Mouse (Mus musculus): ENCODE results near the gene Cfap161. TPM values are rescaled to one million over a fixed set of nuclear protein-coding genes. Genes with fewer than 3 reads are reported as not detected.
A peak's percentile ranks its signal among the peaks of the same experiment; 100 is the strongest.

Gene Cfap161
- polyA plus RNA-seq, 1 experiment: not detected

DNA sequence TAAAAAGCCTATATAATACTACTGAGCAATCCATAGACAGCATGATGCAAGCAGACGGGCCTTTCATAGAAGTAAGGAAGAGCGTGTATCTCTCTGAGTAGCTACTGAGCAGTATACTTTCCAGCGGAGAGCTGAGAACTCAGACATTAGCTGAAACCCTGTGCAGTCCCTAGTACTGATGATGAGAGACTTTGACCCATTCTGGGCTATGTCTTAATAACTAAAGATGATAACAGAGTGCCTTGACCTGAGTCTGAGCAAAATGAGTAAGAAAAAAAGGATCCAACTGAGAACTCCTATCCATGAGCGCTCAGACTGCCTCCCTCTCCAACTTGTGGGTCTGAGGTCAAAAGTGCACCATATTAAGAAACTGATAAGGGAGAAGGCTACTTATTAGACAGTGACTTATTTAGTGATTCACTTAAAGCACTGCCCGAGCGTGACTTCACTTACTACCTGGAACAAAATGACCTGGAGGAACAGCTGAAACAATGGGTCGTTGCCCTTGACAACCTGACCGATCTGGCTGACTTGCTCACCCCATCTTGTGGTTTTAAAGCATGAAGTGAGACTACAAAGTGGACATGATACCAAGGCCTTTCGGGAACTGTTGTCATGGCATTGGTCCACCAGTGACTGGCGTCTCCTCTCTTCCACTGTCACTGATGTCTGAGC is 32.9 kb upstream of the Cfap161 start:
- TF ChIP-seq EP300 (IDR thresholded peaks at IDR 0.05; ENCODE audit: insufficient read depth, low read depth, low read length) (no peak), POLR2A (IDR thresholded peaks at IDR 0.05; ENCODE audit: insufficient read depth, low read length) (no peak), CTCF (IDR thresholded peaks at IDR 0.05; ENCODE audit: low read depth, low read length) (no peak)
- Histone ChIP-seq H3K9me3 (replicated peaks; ENCODE audit: control insufficient read depth, insufficient read depth, low read length, poor library complexity, severe bottlenecking) (no peaks in the 10 kb centered on the region), H3K27ac (ENCODE audit: insufficient read depth, low read length) (no peak overlapping the region), H3K9ac (ENCODE audit: low read depth, poor library complexity, severe bottlenecking) (no peak overlapping the region), H3K27me3 (ENCODE audit: control insufficient read depth, insufficient read depth, low read length, poor library complexity, severe bottlenecking) (no peaks in the 10 kb centered on the region), H3K36me3 (ENCODE audit: control insufficient read depth, insufficient read depth, low read length, poor library complexity, severe bottlenecking) (no peaks in the 10 kb centered on the region), H3K4me3 (ENCODE audit: low read depth, low read length) (no peak overlapping the region), H3K4me1 (ENCODE audit: control insufficient read depth, insufficient read depth, low read length) (no peaks in the 10 kb centered on the region)

DNA sequence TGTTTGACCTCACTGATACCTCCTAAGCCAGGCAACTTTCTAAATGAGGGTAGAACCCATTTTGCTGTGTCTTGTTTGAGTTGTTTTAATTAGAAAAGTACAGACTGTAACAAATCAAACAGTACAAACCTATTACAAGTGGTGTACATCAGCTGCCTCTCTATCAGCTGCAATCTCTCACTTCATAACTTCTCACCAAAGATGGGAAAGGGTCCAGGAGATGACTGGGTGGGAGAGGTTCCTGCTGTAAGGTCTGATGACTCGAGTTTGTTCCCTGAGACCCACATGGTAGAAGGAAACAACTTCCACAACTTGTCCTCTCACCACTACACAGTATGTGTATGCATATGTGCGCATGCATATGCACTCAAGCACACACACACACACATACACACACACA is 32.1 kb upstream of the Cfap161 start:
- TF ChIP-seq POLR2A (IDR thresholded peaks at IDR 0.05; ENCODE audit: insufficient read depth, low read length) (no peak), EP300 (IDR thresholded peaks at IDR 0.05; ENCODE audit: insufficient read depth, low read depth, low read length) (no peak), CTCF (IDR thresholded peaks at IDR 0.05; ENCODE audit: low read depth, low read length) (no peak)
- no peaks in the 10 kb centered on the region for H3K36me3 ChIP-seq (ENCODE audit: control insufficient read depth, insufficient read depth, low read length, poor library complexity, severe bottlenecking)
- no peaks in the 10 kb centered on the region for H3K27me3 ChIP-seq (ENCODE audit: control insufficient read depth, insufficient read depth, low read length, poor library complexity, severe bottlenecking)
- no peak overlapping the region for H3K4me3 ChIP-seq (ENCODE audit: low read depth, low read length)
- no peak overlapping the region for H3K9ac ChIP-seq (ENCODE audit: low read depth, poor library complexity, severe bottlenecking)
- no peaks in the 10 kb centered on the region for H3K4me1 ChIP-seq (ENCODE audit: control insufficient read depth, insufficient read depth, low read length)
- no peaks in the 10 kb centered on the region for H3K9me3 ChIP-seq (replicated peaks; ENCODE audit: control insufficient read depth, insufficient read depth, low read length, poor library complexity, severe bottlenecking)
- H3K27ac ChIP-seq (ENCODE audit: insufficient read depth, low read length): no peak overlapping the region

GRCm38 (mm10) chr7:83821951-83822350 is 27.3 kb upstream of the Cfap161 start:
- no peak for TF ChIP-seq POLR2A (IDR thresholded peaks at IDR 0.05; ENCODE audit: insufficient read depth, low read length)
- no peak for TF ChIP-seq CTCF (IDR thresholded peaks at IDR 0.05; ENCODE audit: low read depth, low read length)
- no peak for TF ChIP-seq EP300 (IDR thresholded peaks at IDR 0.05; ENCODE audit: insufficient read depth, low read depth, low read length)
- Histone ChIP-seq H3K27me3 (ENCODE audit: control insufficient read depth, insufficient read depth, low read length, poor library complexity, severe bottlenecking) (no peaks in the 10 kb centered on the region), H3K4me3 (ENCODE audit: low read depth, low read length) (no peak overlapping the region), H3K9me3 (replicated peaks; ENCODE audit: control insufficient read depth, insufficient read depth, low read length, poor library complexity, severe bottlenecking) (no peaks in the 10 kb centered on the region), H3K27ac (ENCODE audit: insufficient read depth, low read length) (no peak overlapping the region), H3K4me1 (ENCODE audit: control insufficient read depth, insufficient read depth, low read length) (no peaks in the 10 kb centered on the region), H3K9ac (ENCODE audit: low read depth, poor library complexity, severe bottlenecking) (no peak overlapping the region), H3K36me3 (ENCODE audit: control insufficient read depth, insufficient read depth, low read length, poor library complexity, severe bottlenecking) (no peaks in the 10 kb centered on the region)

- Histone ChIP-seq H3K36me3 (ENCODE audit: control insufficient read depth, insufficient read depth, low read length, poor library complexity, severe bottlenecking) (no peaks in the 10 kb centered on the region), H3K4me1 (ENCODE audit: control insufficient read depth, insufficient read depth, low read length) (peaks cover 4% of the 10 kb centered on the region), H3K27ac (ENCODE audit: insufficient read depth, low read length) (no peak overlapping the region)
These were observed 22.2 kb upstream of the Cfap161 start for GRCm38 (mm10) chr7:83816886-83817285.

DNA sequence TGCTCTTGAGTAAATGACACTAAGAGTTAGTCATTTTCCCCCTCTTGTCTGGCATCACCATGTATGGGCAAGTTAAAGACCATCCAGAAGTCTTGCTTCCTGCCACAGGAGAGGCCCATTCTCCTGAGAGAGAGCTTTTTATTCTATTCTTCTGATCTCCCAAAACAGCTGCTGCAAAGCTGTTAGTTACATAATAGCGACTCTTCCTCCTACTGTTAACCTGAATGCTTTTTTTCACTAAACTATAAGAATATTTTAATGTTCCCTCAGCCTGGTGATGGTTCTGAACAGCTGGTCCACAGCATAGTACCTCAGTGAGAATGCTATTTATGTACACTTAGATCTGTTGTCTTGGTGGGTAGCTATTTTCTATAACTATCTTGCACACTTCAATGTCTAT is 21.0 kb upstream of the Cfap161 start:
- no peak overlapping the region for H3K27ac ChIP-seq (ENCODE audit: insufficient read depth, low read length)
- peaks cover 6% of the 10 kb centered on the region for H3K4me1 ChIP-seq (ENCODE audit: control insufficient read depth, insufficient read depth, low read length)

More at GRCm38 (mm10) chr7:83816886-83817285, 22.2 kb upstream of the Cfap161 start:
- H3K9me3 ChIP-seq (replicated peaks; ENCODE audit: control insufficient read depth, insufficient read depth, low read length, poor library complexity, severe bottlenecking): no peaks in the 10 kb centered on the region
- TF ChIP-seq CTCF (IDR thresholded peaks at IDR 0.05; ENCODE audit: low read depth, low read length) (no peak), POLR2A (IDR thresholded peaks at IDR 0.05; ENCODE audit: insufficient read depth, low read length) (no peak), EP300 (IDR thresholded peaks at IDR 0.05; ENCODE audit: insufficient read depth, low read depth, low read length) (no peak)
- no peaks in the 10 kb centered on the region for H3K27me3 ChIP-seq (ENCODE audit: control insufficient read depth, insufficient read depth, low read length, poor library complexity, severe bottlenecking)
- no peak overlapping the region for H3K4me3 ChIP-seq (ENCODE audit: low read depth, low read length)
- no peak overlapping the region for H3K9ac ChIP-seq (ENCODE audit: low read depth, poor library complexity, severe bottlenecking)

DNA sequence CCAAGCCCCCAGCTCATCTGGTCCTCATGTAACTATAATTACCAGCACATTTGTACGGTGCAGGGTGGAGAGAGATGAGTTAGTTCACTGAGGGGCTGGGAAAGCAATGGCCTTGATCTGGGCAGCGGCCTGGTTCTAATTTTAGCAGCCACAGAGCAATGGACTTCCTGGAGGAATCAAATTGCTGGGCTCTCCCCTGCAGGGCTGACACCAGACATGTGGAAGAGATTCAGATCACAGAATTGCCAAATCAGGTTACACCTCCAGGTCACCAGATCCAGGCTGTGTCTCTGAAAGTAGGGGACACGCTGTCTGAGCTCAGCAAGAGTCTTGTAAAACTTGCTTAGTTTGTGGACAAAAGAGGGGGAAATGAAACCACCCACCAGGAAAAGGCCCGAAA is 19.3 kb upstream of the Cfap161 start:
- Histone ChIP-seq H3K27ac (ENCODE audit: insufficient read depth, low read length) (no peak overlapping the region), H3K9me3 (replicated peaks; ENCODE audit: control insufficient read depth, insufficient read depth, low read length, poor library complexity, severe bottlenecking) (no peaks in the 10 kb centered on the region), H3K4me3 (ENCODE audit: low read depth, low read length) (no peak overlapping the region), H3K9ac (ENCODE audit: low read depth, poor library complexity, severe bottlenecking) (no peak overlapping the region), H3K4me1 (ENCODE audit: control insufficient read depth, insufficient read depth, low read length) (peaks cover 10% of the 10 kb centered on the region), H3K27me3 (ENCODE audit: control insufficient read depth, insufficient read depth, low read length, poor library complexity, severe bottlenecking) (no peaks in the 10 kb centered on the region), H3K36me3 (ENCODE audit: control insufficient read depth, insufficient read depth, low read length, poor library complexity, severe bottlenecking) (no peaks in the 10 kb centered on the region)
- TF ChIP-seq POLR2A (IDR thresholded peaks at IDR 0.05; ENCODE audit: insufficient read depth, low read length): no peak
- 0 out of 2 replicates have a peak, but pooled peaks have one; percentile 29 for TF ChIP-seq EP300 (IDR thresholded peaks at IDR 0.05; ENCODE audit: insufficient read depth, low read depth, low read length)
- no peak for TF ChIP-seq CTCF (IDR thresholded peaks at IDR 0.05; ENCODE audit: low read depth, low read length)

More for the DNA sequence above, 21.0 kb upstream of the Cfap161 start:
- Histone ChIP-seq H3K4me3 (ENCODE audit: low read depth, low read length) (no peak overlapping the region), H3K9ac (ENCODE audit: low read depth, poor library complexity, severe bottlenecking) (no peak overlapping the region), H3K36me3 (ENCODE audit: control insufficient read depth, insufficient read depth, low read length, poor library complexity, severe bottlenecking) (no peaks in the 10 kb centered on the region), H3K9me3 (replicated peaks; ENCODE audit: control insufficient read depth, insufficient read depth, low read length, poor library complexity, severe bottlenecking) (no peaks in the 10 kb centered on the region), H3K27me3 (ENCODE audit: control insufficient read depth, insufficient read depth, low read length, poor library complexity, severe bottlenecking) (no peaks in the 10 kb centered on the region)
- TF ChIP-seq EP300 (IDR thresholded peaks at IDR 0.05; ENCODE audit: insufficient read depth, low read depth, low read length) (no peak), CTCF (IDR thresholded peaks at IDR 0.05; ENCODE audit: low read depth, low read length) (no peak), POLR2A (IDR thresholded peaks at IDR 0.05; ENCODE audit: insufficient read depth, low read length) (no peak)
